Mouse (Mus musculus) midbrain, embryonic 14.5 days (tissue): ENCODE measurements at regions not wholly inside any gene's neighbourhood (a gene's known extent, or its start where the extent isn't known, plus 50 kb on each side); places are given as distances from the start of the nearest gene placed in this dataset.
A peak's percentile ranks its signal among the peaks of the same experiment; 100 is the strongest.

Experiments used
- ATAC-seq: fragments of 200-750 bp; cut with Nextera tagmentation; 2 replicates; pipeline ENCODE4 v1.8.0; 2017; ENCODE audit warnings: moderate number of reproducible peaks, moderate library complexity; ENCODE audit not compliant: low FRiP score, low TSS enrichment
- DNase-seq: peaks from one replicate; pipeline ENCODE4 v3.0.0-alpha.2; 2015
- H3K27ac ChIP-seq: fragments of 300-500 bp; sonication (generic); replicated peaks from 2 replicates; pipeline ENCODE4 v1.5.1; 2014; ENCODE audit warnings: mild to moderate bottlenecking, low read depth, low read length, moderate library complexity
- H3K27me3 ChIP-seq: fragments of 300-500 bp; sonication (generic); 2 replicates; pipeline ENCODE4 v1.6.1; 2014; ENCODE audit warnings: low read length, control low read depth, mixed read lengths; ENCODE audit not compliant: control insufficient read depth, insufficient read depth
- H3K36me3 ChIP-seq: fragments of 300-500 bp; sonication (generic); 2 replicates; pipeline ENCODE4 v1.6.1; 2014; ENCODE audit warnings: low read length, control low read depth; ENCODE audit not compliant: control insufficient read depth, insufficient read depth
- H3K4me1 ChIP-seq: fragments of 300-500 bp; sonication (generic); 2 replicates; pipeline ENCODE4 v1.6.1; 2014; ENCODE audit warnings: mild to moderate bottlenecking, antibody characterized with exemption, low read length, control low read depth; ENCODE audit not compliant: control insufficient read depth, insufficient read depth
- H3K4me2 ChIP-seq: fragments of 300-500 bp; sonication (generic); 2 replicates; pipeline ENCODE4 v1.6.1; 2014; ENCODE audit warnings: mild to moderate bottlenecking, low read length, moderate library complexity
- H3K4me3 ChIP-seq: fragments of 300-500 bp; sonication (generic); replicated peaks from 2 replicates; pipeline ENCODE4 v1.5.1; 2014; ENCODE audit warnings: low read depth, low read length
- H3K9ac ChIP-seq: fragments of 300-500 bp; sonication (generic); replicated peaks from 2 replicates; pipeline ENCODE4 v1.6.1; 2014; ENCODE audit warnings: mild to moderate bottlenecking, low read length, moderate library complexity
- H3K9me3 ChIP-seq: fragments of 300-500 bp; sonication (generic); 2 replicates; pipeline ENCODE4 v1.6.1; 2016; ENCODE audit warnings: low read length, control low read depth, mixed read lengths; ENCODE audit not compliant: control insufficient read depth
- WGBS: fragments of 180-500 bp; shearing (Covaris S2); extraction: QIAGEN DNeasy Blood & Tissue Kit; methylation state at CpG from one replicate; pipeline ENCODE4 v1.1.7; 2014; 5-methylcytosine and 5-hydroxymethylcytosine counted together

- H3K27me3 ChIP-seq, result no peaks in the 10 kb centered on the region
- no peaks in the 10 kb centered on the region for H3K9me3 ChIP-seq
- no peak overlapping the region for H3K4me2 ChIP-seq
- WGBS, result 89% methylated on average over 3 of the region's 3 CpGs
- no peak overlapping the region for H3K9ac ChIP-seq
- no peak overlapping the region for H3K4me3 ChIP-seq
- H3K27ac ChIP-seq, result no peak overlapping the region
- H3K4me1 ChIP-seq, result no peaks in the 10 kb centered on the region
- ATAC-seq, result no peak
- H3K36me3 ChIP-seq, result no peaks in the 10 kb centered on the region
- no peak for DNase-seq
These were observed 149.8 kb upstream of the Zpld1 start for GRCm38 (mm10) chr16:55447581-55447980.

- Histone ChIP-seq H3K4me1 (no peaks in the 10 kb centered on the region), H3K9me3 (no peaks in the 10 kb centered on the region), H3K4me2 (no peak overlapping the region), H3K4me3 (no peak overlapping the region), H3K27ac (no peak overlapping the region), H3K27me3 (no peaks in the 10 kb centered on the region), H3K36me3 (no peaks in the 10 kb centered on the region), H3K9ac (no peak overlapping the region)
- 88% methylated on average over 5 of the region's 5 CpGs for WGBS
- ATAC-seq, result no peak
- no peak for DNase-seq
These were observed 145.2 kb upstream of the Zpld1 start for GRCm38 (mm10) chr16:55442821-55443581.

GRCm38 (mm10) chr16:55435139-55435968, 137.6 kb upstream of the Zpld1 start:
- no peak overlapping the region for H3K4me3 ChIP-seq
- H3K4me2 ChIP-seq, result no peak overlapping the region
- H3K27ac ChIP-seq, result no peak overlapping the region
- ATAC-seq (no peak), DNase-seq (no peak)
- H3K27me3 ChIP-seq, result no peaks in the 10 kb centered on the region
- WGBS, result 57% methylated on average over 4 of the region's 4 CpGs
- peaks cover 5% of the 10 kb centered on the region; the same call in 1 of the 2 replicates for H3K4me1 ChIP-seq
- H3K36me3 ChIP-seq, result no peaks in the 10 kb centered on the region
- no peaks in the 10 kb centered on the region for H3K9me3 ChIP-seq
- no peak overlapping the region for H3K9ac ChIP-seq

- no peak for ATAC-seq
- Histone ChIP-seq H3K9me3 (no peaks in the 10 kb centered on the region), H3K9ac (no peak overlapping the region), H3K4me3 (no peak overlapping the region), H3K4me2 (no peak overlapping the region), H3K27ac (no peak overlapping the region), H3K36me3 (no peaks in the 10 kb centered on the region), H3K4me1 (peaks cover 4% of the 10 kb centered on the region; the same call in 1 of the 2 replicates), H3K27me3 (no peaks in the 10 kb centered on the region)
- no peak for DNase-seq
- 25% methylated on average over 7 of the region's 7 CpGs for WGBS
These were observed 124.0 kb upstream of the Zpld1 start for GRCm38 (mm10) chr16:55421569-55422342.

- H3K9me3 ChIP-seq, result no peaks in the 10 kb centered on the region
- ATAC-seq (no peak), DNase-seq (peak; percentile 19)
- no peaks in the 10 kb centered on the region for H3K27me3 ChIP-seq
- no peak overlapping the region for H3K27ac ChIP-seq
- no peak overlapping the region for H3K4me3 ChIP-seq
- H3K4me2 ChIP-seq, result no peak overlapping the region
- peaks cover 4% of the 10 kb centered on the region; the same call in 1 of the 2 replicates for H3K4me1 ChIP-seq
- H3K9ac ChIP-seq, result no peak overlapping the region
- no peaks in the 10 kb centered on the region for H3K36me3 ChIP-seq
- 56% methylated on average over 4 of the region's 4 CpGs for WGBS
These were observed 123.2 kb upstream of the Zpld1 start for GRCm38 (mm10) chr16:55420876-55421568.

- Histone ChIP-seq H3K4me2 (no peak overlapping the region), H3K27ac (no peak overlapping the region), H3K27me3 (no peaks in the 10 kb centered on the region), H3K9ac (no peak overlapping the region), H3K4me1 (peaks cover 4% of the 10 kb centered on the region; the same call in 1 of the 2 replicates), H3K4me3 (no peak overlapping the region), H3K9me3 (no peaks in the 10 kb centered on the region), H3K36me3 (no peaks in the 10 kb centered on the region)
- 88% methylated on average over 3 of the region's 3 CpGs for WGBS
- ATAC-seq, result no peak
- DNase-seq, result no peak
These were observed 121.1 kb upstream of the Zpld1 start for GRCm38 (mm10) chr16:55418871-55419270.

- Histone ChIP-seq H3K27ac (no peak overlapping the region), H3K4me1 (no peaks in the 10 kb centered on the region), H3K27me3 (no peaks in the 10 kb centered on the region), H3K4me3 (no peak overlapping the region), H3K36me3 (no peaks in the 10 kb centered on the region), H3K9me3 (no peaks in the 10 kb centered on the region), H3K4me2 (no peak overlapping the region), H3K9ac (no peak overlapping the region)
- DNase-seq, result no peak
- ATAC-seq, result no peak
These were observed 103.0 kb upstream of the Zpld1 start for GRCm38 (mm10) chr16:55400818-55401217.

GRCm38 (mm10) chr16:55394864-55395263, 97.1 kb upstream of the Zpld1 start:
- H3K9ac ChIP-seq, result no peak overlapping the region
- WGBS, result 78% methylated on average over 3 of the region's 3 CpGs
- no peak overlapping the region for H3K4me2 ChIP-seq
- no peak for ATAC-seq
- H3K27ac ChIP-seq, result no peak overlapping the region
- no peaks in the 10 kb centered on the region for H3K9me3 ChIP-seq
- no peak for DNase-seq
- H3K27me3 ChIP-seq, result no peaks in the 10 kb centered on the region
- H3K36me3 ChIP-seq, result no peaks in the 10 kb centered on the region
- H3K4me1 ChIP-seq, result no peaks in the 10 kb centered on the region
- no peak overlapping the region for H3K4me3 ChIP-seq
